Mouse (Mus musculus) cortical plate, adult 2 months (tissue): ENCODE data around the gene Card19.

Source experiments
- CTCF ChIP-seq: fragments of 200-500 bp; IDR thresholded peaks from 2 replicates; pipeline ENCODE4 v1.5.1; 2011; ENCODE audit warnings: mild to moderate bottlenecking, control low read depth, low read length; ENCODE audit not compliant: insufficient read depth; ENCODE audit errors: extremely low read depth
- POLR2A ChIP-seq: fragments of 200-500 bp; IDR thresholded peaks from 2 replicates; pipeline ENCODE4 v1.6.1; 2011; ENCODE audit warnings: mild to moderate bottlenecking, low read length, control low read depth; ENCODE audit not compliant: insufficient read depth; ENCODE audit errors: extremely low read depth

GRCm38 (mm10) chr13:49175509-49175908 is 40.3 kb downstream of the Card19 start:
- TF ChIP-seq CTCF (no peak), POLR2A (no peak)
